Mouse (Mus musculus) liver, adult 2 months (tissue): ENCODE results near the gene Fhit.

Experiments used
- CTCF ChIP-seq: fragments of 200-500 bp; IDR thresholded peaks from 2 replicates; pipeline ENCODE4 v1.5.1; 2011; ENCODE audit warnings: low read depth, low read length, control low read depth
- POLR2A ChIP-seq: fragments of 200-500 bp; IDR thresholded peaks from 2 replicates; pipeline ENCODE4 v1.6.1; 2011; ENCODE audit warnings: low read length, control low read depth; ENCODE audit not compliant: insufficient read depth; ENCODE audit errors: extremely low read depth

DNA sequence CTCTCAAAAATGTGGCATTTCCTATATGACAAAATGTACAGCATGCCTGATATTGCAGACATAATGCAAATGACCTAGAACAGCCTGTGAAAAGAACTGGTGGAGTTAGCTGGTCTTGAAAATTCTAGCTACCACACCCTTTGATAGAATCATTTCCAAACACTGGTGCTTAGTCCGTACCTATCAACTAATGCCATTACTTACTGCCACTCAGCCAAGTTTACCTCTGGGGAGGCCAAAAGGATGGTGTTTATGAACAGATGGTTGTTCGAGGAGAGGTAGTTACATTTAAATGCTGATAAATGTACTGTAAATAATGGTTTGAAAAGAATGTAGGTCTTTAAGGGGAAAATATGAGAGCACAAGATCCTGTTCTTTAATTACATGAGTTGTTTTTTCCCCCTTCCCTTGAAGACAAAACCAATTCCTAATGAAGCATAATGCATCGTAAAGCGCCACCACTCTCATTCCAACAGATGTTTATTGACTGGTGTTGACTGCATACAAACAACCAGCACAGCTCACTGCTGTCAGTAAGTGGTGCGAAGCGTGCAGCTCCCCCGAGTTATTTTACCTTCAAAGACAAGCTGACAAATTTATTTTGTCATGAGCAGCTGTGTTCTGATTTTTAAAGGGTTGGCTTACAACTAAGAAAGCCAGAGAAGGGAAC is 1350.5 kb downstream of the Fhit start:
- TF ChIP-seq CTCF (no peak), POLR2A (no peak)
